Mouse (Mus musculus): ENCODE measurements around the gene Stk38l. TPM values are rescaled to one million over a fixed set of nuclear protein-coding genes. Genes with fewer than 3 reads are reported as not detected.

Gene Stk38l
- polyA plus RNA-seq (2015; fragmentation: Nextera tagmentation; extraction: Ambion mirVana), result 28.5 and 32.0 TPM in 2 replicates

GRCm38 (mm10) chr6:146724581-146725383, at the start of gene Stk38l:
TSS of gene Stk38l (plus strand) at chr6:146724995.
- Histone ChIP-seq H3K36me3 (no peaks in the 10 kb centered on the region), H3K4me3 (peak within 1 kb of the TSS; percentile 95), H3K27ac (peak within 1 kb of the TSS; percentile 92), H3K4me2 (peak within 1 kb of the TSS; percentile 69), H3K4me1 (replicated peaks) (peaks cover 5% of the 10 kb centered on the region), H3K9ac (peak within 1 kb of the TSS; percentile 97), H3K9me3 (replicated peaks) (no peaks in the 10 kb centered on the region), H3K27me3 (no peaks in the 10 kb centered on the region)
- ATAC-seq (replicated peaks; ENCODE audit: insufficient number of reproducible peaks, insufficient read depth, low FRiP score, low read depth), result peak; percentile 96
- WGBS, result 2% methylated on average over 81 of the region's 87 CpGs

DNA sequence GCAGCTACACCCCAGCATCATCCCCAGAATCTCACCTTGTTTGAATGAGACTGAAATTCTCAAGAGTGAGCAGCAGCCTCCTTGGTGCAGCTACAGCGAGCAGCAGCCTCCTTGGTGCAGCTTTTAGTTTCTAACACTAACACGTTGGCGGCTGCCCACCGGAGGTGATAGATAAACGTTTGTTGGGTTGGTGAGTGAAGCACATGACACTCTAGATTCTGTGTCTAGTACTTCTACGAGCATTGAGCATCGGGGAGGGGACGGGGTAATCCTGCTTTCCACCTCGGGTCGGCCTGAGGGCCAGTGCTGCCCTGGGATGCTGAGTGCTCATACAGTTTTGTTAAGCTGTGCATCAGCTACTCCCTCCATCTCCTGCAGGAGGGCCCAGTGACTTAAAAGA, 47.9 kb upstream of the Stk38l start:
- Histone ChIP-seq H3K9ac (no peak overlapping the region), H3K27ac (peak overlapping the region; percentile 85)
- WGBS, result 49% methylated on average over 10 of the region's 10 CpGs

GRCm38 (mm10) chr6:146678136-146679070, 46.4 kb upstream of the Stk38l start:
- Histone ChIP-seq H3K36me3 (no peaks in the 10 kb centered on the region), H3K27me3 (no peaks in the 10 kb centered on the region), H3K4me3 (no peak overlapping the region), H3K4me2 (no peak overlapping the region), H3K4me1 (replicated peaks) (peaks cover 53% of the 10 kb centered on the region), H3K27ac (peak overlapping the region; percentile 77), H3K9me3 (replicated peaks) (no peaks in the 10 kb centered on the region), H3K9ac (peak overlapping the region; percentile 23; the same call in 1 of the 2 replicates)
- ATAC-seq (replicated peaks; ENCODE audit: insufficient number of reproducible peaks, insufficient read depth, low FRiP score, low read depth), result no peak
- WGBS, result 26% methylated on average over 10 of the region's 10 CpGs

More for the DNA sequence above, 47.9 kb upstream of the Stk38l start:
- no peak for ATAC-seq (replicated peaks; ENCODE audit: insufficient number of reproducible peaks, insufficient read depth, low FRiP score, low read depth)
- H3K36me3 ChIP-seq, result no peaks in the 10 kb centered on the region
- peaks cover 52% of the 10 kb centered on the region for H3K4me1 ChIP-seq (replicated peaks)
- no peaks in the 10 kb centered on the region for H3K27me3 ChIP-seq
- no peak overlapping the region for H3K4me3 ChIP-seq
- no peaks in the 10 kb centered on the region for H3K9me3 ChIP-seq (replicated peaks)
- no peak overlapping the region for H3K4me2 ChIP-seq

DNA sequence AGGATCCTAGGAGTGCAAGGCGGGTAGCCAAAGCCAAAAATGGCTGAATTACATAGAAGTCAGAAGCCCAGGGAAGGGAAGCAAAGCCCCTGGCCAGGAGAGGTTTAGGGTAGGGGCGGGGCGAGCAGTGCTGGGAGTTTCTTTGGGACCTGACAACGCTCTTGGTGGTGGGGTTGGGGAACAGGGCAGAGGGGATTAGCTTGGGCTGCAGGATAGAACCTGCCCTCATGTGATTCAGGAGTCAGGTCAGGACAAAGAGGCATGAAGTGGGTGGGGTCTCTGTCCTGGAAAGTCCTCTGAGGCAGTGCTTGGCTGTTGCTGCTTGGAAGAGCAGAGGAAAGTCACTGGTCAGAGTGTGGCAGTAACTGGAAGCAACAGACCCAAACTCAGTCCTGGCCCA, 40.9 kb upstream of the Stk38l start:
- WGBS, result 80% methylated on average over 4 of the region's 4 CpGs
- H3K4me3 ChIP-seq, result no peak overlapping the region
- ATAC-seq (replicated peaks; ENCODE audit: insufficient number of reproducible peaks, insufficient read depth, low FRiP score, low read depth), result no peak
- no peak overlapping the region for H3K9ac ChIP-seq
- H3K36me3 ChIP-seq, result no peaks in the 10 kb centered on the region
- H3K27ac ChIP-seq, result peak overlapping the region; percentile 62
- H3K4me2 ChIP-seq, result no peak overlapping the region
- H3K27me3 ChIP-seq, result no peaks in the 10 kb centered on the region
- peaks cover 43% of the 10 kb centered on the region for H3K4me1 ChIP-seq (replicated peaks)
- H3K9me3 ChIP-seq (replicated peaks), result no peaks in the 10 kb centered on the region

GRCm38 (mm10) chr6:146685781-146686308, 39.0 kb upstream of the Stk38l start:
- Histone ChIP-seq H3K27me3 (no peaks in the 10 kb centered on the region), H3K4me3 (no peak overlapping the region), H3K9ac (no peak overlapping the region), H3K4me2 (peak overlapping the region; percentile 41), H3K27ac (peak overlapping the region; percentile 92), H3K4me1 (replicated peaks) (peaks cover 39% of the 10 kb centered on the region), H3K36me3 (no peaks in the 10 kb centered on the region), H3K9me3 (replicated peaks) (no peaks in the 10 kb centered on the region)
- ATAC-seq (replicated peaks; ENCODE audit: insufficient number of reproducible peaks, insufficient read depth, low FRiP score, low read depth), result peak; percentile 90
- WGBS, result 24% methylated on average over 17 of the region's 17 CpGs

DNA sequence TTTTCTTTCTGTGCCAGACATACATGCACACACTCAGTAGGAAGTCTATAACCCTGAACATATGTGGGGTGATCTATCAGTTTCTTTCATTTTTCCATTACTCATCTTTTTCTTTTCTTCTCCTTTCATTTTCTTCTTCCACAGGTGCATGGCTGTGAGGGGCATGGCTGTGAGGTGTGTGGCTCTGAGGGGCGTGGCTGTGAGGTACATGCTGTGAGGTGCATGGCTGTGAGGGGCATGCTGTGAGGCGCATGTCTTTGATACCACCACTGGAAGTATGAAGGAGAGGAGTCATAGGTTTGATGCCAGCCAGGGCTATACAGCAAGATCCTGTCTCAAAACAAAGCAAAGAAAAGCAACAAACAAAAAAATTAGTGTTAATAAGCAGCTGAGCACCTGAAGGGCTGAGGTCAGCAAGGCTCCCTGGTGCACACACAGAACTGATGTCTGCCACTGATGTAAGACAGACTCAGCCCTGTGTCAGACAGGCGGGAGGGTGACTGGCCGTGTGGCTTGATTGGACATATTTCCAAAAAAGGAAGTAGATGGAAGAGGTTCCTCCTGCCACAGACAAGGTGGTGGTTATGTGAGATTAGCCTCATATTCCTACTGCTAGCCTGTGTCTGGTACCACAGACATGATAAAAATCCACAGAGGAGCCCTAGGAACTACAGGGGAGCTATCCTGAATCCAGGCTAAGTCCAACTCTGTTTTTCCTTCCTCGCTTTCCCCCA, 38.2 kb upstream of the Stk38l start:
- Histone ChIP-seq H3K9me3 (replicated peaks) (no peaks in the 10 kb centered on the region), H3K27me3 (no peaks in the 10 kb centered on the region), H3K27ac (peak overlapping the region; percentile 92), H3K36me3 (no peaks in the 10 kb centered on the region), H3K4me3 (no peak overlapping the region), H3K4me2 (peak overlapping the region; percentile 41), H3K4me1 (replicated peaks) (peaks cover 39% of the 10 kb centered on the region), H3K9ac (no peak overlapping the region)
- 40% methylated on average over 5 of the region's 5 CpGs for WGBS
- peak; percentile 47; the same call in 1 of the 2 replicates for ATAC-seq (replicated peaks; ENCODE audit: insufficient number of reproducible peaks, insufficient read depth, low FRiP score, low read depth)

GRCm38 (mm10) chr6:146688010-146688409, 36.8 kb upstream of the Stk38l start:
- Histone ChIP-seq H3K27me3 (no peaks in the 10 kb centered on the region), H3K4me3 (no peak overlapping the region), H3K9me3 (replicated peaks) (no peaks in the 10 kb centered on the region), H3K9ac (no peak overlapping the region), H3K27ac (no peak overlapping the region), H3K4me1 (replicated peaks) (peaks cover 35% of the 10 kb centered on the region), H3K4me2 (no peak overlapping the region), H3K36me3 (no peaks in the 10 kb centered on the region)
- ATAC-seq (replicated peaks; ENCODE audit: insufficient number of reproducible peaks, insufficient read depth, low FRiP score, low read depth), result no peak
- WGBS, result 83% methylated on average over 7 of the region's 7 CpGs

DNA sequence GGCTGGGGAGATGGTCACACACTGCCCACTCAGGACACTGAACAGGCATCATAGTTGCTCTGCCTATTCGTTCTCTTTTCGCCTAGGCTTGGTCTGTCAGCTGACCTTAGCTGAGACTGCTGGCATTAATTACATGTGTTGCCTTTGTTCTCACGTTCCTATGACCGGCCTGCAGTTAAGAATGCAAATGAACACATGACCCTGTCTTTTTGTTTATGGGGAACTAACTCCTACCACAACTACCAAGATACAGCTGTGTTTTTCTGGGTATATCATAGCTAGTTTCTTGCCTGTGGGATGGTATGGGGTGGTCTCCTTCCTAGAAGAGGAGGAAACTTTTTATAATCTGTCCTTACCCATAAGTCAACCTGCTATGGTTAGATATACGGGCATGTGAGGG, 35.9 kb upstream of the Stk38l start:
- no peak for ATAC-seq (replicated peaks; ENCODE audit: insufficient number of reproducible peaks, insufficient read depth, low FRiP score, low read depth)
- Histone ChIP-seq H3K27me3 (no peaks in the 10 kb centered on the region), H3K9ac (no peak overlapping the region), H3K36me3 (no peaks in the 10 kb centered on the region), H3K4me1 (replicated peaks) (peaks cover 26% of the 10 kb centered on the region), H3K27ac (no peak overlapping the region), H3K4me3 (no peak overlapping the region), H3K9me3 (replicated peaks) (no peaks in the 10 kb centered on the region), H3K4me2 (no peak overlapping the region)
- WGBS, result 85% methylated on average over 5 of the region's 5 CpGs

GRCm38 (mm10) chr6:146697767-146698166, 27.0 kb upstream of the Stk38l start:
- Histone ChIP-seq H3K9ac (no peak overlapping the region), H3K27me3 (no peaks in the 10 kb centered on the region), H3K36me3 (no peaks in the 10 kb centered on the region), H3K4me3 (no peak overlapping the region), H3K4me2 (no peak overlapping the region), H3K27ac (no peak overlapping the region), H3K4me1 (replicated peaks) (peaks cover 2% of the 10 kb centered on the region; the same call in 1 of the 2 replicates), H3K9me3 (replicated peaks) (no peaks in the 10 kb centered on the region)
- 60% methylated on average over 5 of the region's 5 CpGs for WGBS
- ATAC-seq (replicated peaks; ENCODE audit: insufficient number of reproducible peaks, insufficient read depth, low FRiP score, low read depth), result no peak

- peaks cover 2% of the 10 kb centered on the region; the same call in 1 of the 2 replicates for H3K4me1 ChIP-seq (replicated peaks)
- no peak overlapping the region for H3K9ac ChIP-seq
- no peak overlapping the region for H3K27ac ChIP-seq
- ATAC-seq (replicated peaks; ENCODE audit: insufficient number of reproducible peaks, insufficient read depth, low FRiP score, low read depth), result no peak
- no peaks in the 10 kb centered on the region for H3K27me3 ChIP-seq
- H3K4me3 ChIP-seq, result no peak overlapping the region
- H3K36me3 ChIP-seq, result no peaks in the 10 kb centered on the region
- H3K9me3 ChIP-seq (replicated peaks), result no peaks in the 10 kb centered on the region
- no peak overlapping the region for H3K4me2 ChIP-seq
- 92% methylated on average over 4 of the region's 4 CpGs for WGBS
Observed at GRCm38 (mm10) chr6:146698376-146698775, 26.4 kb upstream of the Stk38l start.

All from heart, embryonic 15.5 days (tissue).